Mouse (Mus musculus) right cerebral cortex, postnatal 36 days (tissue): ENCODE measurements at regions not wholly inside any gene's neighbourhood (a gene's known extent, or its start where the extent isn't known, plus 50 kb on each side); places are given as distances from the start of the nearest gene placed in this dataset.
"Not testable (repeated sequence)": the region's sequence is repeated elsewhere in the genome, so short reads cannot be mapped to it uniquely, and the experiment has no call there.

Experiments used
- DNase-seq, 2 experiments: peaks; one replicate each; pipeline ENCODE4 v3.0.0; 2022; ENCODE audit warnings: low spot score in 2 of 2, mixed read lengths in 1 of 2

DNA sequence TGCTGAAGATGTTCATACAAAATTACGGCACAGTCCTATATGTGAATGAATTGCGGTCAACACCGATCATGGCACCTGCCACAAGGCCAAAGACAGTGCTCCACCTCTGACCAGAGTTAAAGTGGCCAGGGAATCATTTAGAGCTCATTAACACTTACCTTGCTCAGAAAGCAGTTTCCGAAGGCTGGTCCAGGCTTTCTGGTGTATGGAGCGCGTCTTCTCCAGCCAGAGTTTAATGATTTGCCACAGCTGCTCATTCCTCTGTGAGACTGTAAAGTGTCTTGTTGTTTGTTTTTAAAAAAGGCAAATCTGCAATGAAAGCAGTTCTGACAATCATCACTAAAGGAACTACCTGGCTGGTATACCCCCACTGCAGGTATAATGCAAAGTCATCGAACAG, 256.7 kb downstream of the Nfkbiz start:
- no peak for DNase-seq

DNA sequence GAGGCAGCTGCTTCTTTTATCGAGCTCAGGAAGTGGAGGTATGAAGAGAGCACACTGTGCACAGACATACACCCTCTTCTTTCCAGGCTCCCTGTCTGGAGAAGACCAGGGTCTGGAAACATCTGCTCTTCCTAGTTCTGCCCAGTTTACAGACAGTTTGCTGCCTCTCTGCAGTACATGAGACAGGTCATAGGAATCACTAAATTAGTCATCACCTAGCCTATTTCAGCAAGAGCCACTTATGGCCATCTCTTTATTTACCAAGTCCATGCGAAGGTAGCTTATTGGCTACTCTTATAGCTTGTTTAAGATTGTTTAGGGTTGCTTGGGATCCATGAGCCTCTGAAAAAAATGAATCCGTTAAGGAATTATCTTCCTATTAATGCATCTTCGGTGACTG, 257.9 kb downstream of the Nfkbiz start:
- DNase-seq: no peak

DNA sequence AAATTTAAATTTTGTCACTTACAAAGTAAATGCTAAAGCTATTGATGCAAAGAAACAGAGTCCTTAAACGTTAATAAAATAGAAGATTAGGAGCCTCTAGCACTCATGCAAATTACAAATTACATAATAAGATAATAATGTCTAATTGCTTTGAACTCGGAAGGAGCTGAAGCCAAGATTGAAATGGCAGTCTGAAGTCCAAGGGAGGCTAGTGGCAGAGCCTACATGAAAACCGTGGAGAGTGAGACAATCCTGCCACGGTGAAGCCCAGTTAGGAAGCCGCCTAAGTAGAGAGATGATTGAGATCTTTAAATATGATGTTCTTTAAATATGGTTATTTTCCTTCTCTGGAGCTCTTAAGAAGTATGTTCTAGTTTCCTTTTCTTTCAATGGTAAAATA, 260.0 kb downstream of the Nfkbiz start:
- DNase-seq: no peak

DNA sequence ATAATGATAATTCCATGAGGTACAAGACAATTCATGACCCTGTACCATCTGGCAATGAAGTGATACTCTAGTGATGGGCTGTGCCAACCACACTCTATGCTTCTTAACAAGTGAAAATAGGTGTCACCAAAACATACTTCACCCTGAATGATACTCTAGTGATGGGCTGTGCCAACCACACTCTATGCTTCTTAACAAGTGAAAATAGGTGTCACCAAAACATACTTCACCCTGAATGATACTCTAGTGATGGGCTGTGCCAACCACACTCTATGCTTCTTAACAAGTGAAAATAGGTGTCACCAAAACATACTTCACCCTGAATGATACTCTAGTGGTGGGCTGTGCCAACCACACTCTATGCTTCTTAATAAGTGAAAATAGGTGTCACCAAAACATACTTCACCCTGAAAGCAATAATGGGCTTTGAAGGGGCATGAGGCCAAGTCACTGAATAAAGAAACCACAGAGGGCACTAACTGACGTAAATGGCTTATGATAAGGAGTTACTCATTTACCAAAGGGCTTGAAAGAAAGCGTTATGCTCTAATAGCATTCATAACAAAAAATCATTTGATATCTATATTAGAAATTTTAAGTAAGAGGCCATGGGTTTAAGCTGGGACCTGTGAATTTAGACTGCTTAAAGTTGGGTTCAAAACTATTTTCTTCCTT, 263.0 kb downstream of the Nfkbiz start:
- DNase-seq: not testable (repeated sequence)

DNA sequence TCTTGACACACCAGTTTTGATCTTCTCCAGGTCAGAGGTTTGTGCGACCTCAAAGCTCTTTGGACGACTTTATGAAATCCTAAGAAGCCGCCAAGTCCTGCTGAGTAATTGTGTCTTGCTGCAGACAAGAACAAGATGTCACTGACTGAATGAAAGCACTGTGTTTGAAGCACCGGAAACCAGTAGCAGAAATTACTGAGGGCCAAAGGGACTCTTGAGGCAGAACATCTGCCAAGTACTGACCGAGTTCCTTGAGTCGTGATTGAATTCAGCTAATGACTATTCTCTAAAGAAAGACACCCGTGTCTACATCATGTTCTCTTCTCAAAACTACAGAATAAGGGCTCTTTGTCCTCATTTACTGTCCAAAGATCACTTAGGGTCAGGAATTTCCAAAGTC, 267.6 kb downstream of the Nfkbiz start:
- DNase-seq: no peak

DNA sequence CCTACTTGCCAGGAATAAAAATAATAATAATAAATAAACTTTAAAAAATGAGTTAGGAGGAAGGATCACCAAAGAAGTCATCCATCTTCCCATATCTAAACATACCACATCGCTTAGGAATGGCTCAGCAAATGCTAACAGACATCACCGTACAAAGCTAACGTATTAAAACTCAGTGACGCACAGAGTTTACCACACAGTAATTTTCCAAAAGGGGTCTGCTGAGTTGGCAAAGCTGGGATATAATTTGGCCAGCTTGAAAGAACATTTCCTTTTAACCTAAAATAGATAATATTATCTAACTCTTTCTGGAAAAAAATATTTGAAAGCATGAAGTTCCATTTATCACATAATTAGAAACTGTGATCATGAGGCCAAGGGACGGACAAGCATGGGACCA, 268.6 kb downstream of the Nfkbiz start:
- DNase-seq: no peak

DNA sequence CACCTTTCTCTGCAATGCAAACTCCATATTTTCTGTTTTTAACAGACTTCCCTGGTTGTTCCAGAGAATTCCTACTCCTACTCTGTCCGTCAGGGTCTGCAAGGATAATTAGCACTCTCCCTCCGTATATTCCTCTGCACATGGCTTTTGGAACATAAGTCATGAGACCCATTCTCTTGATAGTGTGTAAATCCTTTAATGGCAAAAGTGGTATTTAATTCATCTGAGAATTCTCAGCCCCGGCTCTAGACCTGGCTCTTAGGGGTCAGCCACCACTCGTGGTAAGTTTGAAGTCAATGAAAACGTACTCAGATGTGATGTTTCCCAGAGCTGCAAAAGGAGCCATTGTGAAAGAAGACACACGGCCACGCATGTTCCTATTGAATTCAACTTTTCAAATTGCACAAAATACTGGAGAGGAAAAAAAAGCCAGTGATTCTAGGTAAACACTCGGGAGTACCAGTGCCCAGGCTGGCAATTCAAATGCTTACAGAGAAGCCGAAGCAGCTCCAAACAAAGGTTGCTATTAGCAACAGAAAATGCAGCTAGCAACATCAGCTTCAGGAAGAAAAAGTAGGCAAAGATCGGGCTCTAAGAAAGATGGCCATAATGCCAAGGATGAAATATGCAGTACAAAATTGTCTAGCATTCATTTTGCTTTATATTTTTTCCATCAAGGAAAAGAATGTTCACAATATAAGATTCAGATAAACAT, 258.2 kb upstream of the Zpld1 start:
- DNase-seq: no peak

DNA sequence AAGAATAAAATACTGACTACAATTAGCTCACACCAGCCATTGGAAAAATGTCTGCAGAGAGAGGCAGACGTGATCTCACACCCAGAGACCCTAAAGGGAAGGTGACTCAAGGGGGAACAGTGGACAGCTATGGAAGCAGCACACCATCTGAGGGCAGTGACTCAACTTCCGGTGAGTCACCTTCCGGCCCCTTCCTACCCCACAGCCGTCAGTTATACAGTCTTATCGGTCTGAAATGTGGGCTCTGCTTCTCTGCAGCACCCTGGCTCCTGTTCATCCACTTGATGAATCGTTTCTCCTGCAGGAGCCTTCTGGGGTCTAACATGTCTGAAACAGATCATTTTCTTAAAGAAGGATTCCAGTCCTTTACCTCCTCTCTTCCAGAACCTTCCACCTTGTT, 257.4 kb upstream of the Zpld1 start:
- DNase-seq: no peak

DNA sequence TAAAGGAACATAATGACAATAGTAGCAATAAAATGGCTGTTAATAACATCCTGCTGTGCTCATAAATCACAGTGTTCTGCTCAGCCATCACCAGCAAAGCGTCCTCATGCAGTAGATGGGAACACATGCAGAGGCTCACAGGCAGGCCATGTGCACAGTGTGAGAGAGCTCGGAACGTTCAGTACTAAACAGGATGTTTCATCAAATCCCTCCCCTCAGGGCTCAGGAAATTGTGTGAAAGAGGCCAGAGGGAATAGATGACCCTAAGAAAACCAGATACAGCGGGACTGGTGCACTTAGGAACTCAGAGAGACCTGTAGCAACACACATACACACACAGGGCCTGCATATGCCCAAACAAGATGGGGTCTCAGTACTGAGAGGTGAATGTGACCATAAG, 256.1 kb upstream of the Zpld1 start:
- DNase-seq: no peak

DNA sequence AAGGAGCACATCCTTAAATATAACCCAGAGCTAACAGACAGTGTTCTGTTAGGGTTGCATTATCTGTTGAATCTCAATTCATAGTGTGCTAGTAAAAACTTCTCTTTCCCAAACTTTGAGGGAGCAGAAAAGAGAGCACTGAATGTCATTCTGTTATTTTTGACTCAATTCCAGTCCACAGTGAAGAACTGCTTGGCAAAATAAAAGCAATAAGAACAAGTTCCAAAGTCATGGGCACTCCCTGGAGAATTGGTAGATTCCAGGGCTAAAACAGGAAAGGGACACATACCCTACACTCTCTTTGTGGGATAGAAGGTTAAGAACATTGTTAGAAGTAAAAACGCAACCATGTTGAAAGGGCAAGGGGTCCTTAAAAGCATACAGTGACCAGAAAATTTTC, 253.6 kb upstream of the Zpld1 start:
- no peak for DNase-seq

DNA sequence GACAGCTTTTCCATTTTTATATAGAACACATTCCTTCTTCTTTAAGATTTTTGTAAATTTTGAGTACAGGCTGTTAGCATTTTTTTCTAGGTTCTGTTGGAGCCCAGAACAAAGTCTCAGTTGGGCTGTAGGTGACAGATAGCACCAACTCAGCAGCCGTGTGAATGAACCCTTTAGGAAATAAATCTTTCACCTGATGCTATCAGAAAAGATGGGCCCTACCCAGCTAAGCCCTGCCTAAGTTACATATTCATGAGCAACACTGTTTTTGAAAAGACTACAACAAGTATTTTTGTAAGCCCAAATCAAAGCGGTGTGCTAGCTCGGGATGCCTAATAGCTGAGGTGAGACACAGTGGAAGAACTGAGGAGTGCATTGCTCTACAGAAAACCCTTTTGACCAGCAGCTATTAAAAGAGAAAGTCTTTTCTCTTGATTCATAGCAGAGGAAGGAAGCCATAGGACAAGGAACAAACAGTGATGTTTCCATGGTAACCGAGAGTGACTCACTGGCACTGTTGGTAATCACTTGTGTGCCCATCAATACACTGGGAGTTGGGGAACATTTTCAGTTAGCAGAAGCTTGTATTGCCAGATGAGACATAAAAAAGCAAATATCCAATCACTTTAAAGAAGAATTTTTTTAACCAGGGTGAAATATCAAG, 253.0 kb upstream of the Zpld1 start:
- no peak for DNase-seq

DNA sequence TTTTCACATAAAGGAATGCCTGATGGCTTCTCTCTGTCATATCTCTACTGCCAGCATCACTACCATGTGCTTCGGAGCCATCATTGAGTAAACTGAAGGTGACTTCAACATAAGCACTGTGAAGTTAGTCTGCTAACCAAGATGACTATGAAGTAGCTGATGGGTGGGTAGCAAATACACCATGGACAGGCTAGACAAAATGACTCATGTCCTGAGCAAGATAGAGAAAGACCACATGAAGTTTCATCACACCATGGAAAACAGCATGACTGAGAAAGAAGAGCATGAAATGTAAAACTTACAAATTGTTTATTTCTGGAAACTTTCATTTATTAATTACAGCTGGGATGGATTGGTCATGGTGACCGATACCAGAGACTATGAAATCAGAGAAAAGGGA, 249.3 kb upstream of the Zpld1 start:
- DNase-seq: no peak

DNA sequence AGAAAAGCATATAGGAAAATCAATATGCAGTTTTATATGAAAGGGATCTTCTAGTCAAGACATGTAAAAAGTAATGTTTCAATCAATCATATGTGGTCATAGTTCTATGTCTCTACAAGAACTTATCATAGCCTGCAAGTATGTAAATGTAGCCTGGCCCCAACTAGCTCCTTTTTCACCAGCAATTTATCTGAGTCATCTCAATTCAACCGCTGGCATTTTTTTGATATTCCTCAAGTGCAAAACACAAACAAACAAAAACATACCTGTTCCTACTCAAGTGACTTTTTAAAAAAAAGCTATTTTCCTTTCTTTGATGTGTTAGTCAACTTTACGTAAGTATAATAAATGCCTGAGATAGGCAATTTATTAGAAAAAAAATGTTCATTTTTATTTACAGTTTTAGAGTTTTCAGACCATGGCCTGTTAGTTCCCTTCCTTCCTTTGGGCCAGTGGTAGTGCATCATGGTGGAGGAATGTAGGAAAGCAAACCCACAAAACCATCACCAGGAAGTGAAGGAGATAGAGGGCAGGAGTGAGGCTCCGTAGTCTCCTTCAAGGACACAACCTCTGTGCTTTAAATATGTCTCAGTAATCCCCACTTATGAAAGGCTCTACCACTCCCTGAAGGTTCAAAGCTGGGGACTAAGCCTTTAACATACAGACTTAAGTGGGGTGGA, 242.7 kb upstream of the Zpld1 start:
- DNase-seq: no peak

DNA sequence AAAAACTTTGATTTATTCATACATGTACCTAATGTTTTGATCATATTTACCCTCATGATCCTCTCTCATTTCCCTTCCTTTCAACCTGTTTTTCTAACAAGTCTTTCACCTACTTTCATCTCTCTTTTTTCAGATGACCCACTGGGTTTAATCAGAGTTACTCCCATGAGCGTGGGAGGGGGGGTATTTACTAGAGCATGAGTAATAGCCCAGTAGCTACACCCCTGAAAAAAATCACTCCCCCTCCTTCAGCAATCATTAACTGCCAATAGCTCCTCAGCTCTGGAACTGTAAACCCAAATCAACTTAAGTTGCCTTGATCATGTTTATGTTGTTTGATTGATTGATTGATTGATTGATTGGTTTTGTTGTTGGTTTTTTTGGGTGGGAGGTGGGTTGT, 241.4 kb upstream of the Zpld1 start:
- no peak for DNase-seq

DNA sequence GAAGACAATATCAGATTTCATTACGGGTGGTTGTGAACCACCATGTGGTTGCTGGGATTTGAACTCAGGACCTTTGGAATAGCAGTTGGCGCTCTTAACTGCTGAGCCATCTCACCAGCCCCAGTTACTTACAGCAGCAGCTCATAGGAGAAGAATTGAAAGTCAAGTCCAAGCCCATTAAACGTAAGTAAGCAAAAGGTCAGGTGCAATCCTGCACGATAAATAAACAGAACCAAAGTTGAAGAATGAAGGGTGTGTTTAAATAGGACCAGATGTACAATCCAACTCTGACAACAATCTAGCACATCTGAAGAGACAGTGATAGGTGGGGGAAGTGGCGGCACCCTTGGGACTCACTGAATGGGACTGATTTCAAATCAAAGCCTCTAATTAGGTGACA, 239.8 kb upstream of the Zpld1 start:
- DNase-seq: no peak

DNA sequence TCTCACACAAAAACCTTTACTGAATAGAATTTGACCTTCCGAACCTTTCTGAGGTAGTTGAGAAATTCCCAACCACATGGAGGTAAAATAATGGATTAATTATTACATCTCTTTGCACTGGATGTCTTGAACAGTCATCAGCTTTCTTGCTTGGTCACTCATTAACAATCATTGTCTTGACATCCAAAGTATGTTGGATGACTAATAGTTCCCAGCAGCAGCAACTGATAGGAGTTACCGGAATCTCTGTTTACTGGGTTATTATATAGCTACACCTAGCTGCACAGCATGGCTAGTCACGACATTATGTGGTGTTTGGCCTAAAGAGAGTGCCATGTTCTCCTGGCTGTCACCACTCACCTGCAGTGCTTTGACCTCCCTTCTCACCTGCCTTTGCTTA, 234.9 kb upstream of the Zpld1 start:
- DNase-seq: no peak

DNA sequence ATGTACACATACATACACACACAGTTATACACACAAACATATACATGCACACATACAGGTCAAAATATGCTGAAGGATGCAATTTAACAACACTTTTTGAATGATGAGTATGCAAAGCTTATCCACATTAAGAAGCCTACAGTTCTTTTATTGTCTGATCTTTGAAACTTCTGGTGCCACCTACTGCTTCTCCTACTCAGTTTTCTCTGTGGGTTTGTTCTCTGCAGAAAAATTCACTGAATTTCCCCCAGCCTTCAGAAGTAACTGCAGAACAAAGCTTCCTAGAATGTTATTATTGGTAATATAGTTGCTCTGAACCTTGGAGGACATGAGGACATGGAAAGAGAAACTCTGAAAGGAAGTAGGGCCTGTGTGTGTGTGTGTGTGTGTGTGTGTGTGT, 233.1 kb upstream of the Zpld1 start:
- DNase-seq: no peak

DNA sequence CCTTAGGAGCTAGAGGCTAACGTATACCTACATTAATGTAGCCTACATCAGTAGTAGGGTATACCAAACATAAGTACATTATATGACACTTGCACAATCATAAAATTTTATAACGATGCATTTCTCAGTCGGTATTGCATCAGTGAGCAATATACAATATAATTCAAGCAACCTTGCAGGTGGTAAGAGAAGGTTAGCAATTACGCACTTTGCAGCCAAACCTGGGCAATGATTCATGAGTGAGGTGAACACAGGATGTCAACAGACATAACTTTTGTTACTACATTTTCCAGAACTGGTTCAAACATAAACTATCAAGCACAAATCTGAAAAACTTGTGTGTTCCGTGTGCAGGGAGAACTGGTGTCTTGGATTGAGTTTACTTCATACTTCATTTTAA, 229.9 kb upstream of the Zpld1 start:
- no peak for DNase-seq

DNA sequence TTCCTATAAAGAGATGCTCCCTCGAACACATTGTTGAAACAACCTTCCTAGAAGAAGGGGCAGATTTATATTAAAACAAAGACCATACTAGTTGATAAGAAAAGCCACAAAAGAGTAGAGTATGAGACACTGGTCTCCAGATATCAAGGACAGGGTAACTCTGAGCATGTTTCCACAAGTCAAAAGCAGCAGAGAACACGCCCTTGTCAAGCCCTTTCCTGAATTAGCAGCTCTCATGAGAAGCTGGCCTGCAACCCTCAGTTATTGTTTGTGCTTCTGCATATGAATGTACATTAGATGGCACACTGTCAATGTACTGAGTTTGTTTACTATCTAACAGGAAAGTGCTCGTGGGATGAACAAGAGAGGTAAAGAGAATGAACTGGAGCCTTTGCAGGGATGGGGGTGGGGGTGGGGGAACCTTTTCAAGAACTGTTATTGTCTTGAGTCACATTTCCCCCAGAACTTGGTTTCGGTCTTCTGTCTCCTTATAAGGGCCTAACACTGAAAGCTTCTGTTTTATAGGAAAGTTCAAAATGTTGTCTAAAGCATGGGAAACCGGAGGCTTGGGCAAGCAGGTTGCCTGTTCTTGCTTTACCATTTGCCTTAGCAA, 228.6 kb upstream of the Zpld1 start:
- DNase-seq: no peak

DNA sequence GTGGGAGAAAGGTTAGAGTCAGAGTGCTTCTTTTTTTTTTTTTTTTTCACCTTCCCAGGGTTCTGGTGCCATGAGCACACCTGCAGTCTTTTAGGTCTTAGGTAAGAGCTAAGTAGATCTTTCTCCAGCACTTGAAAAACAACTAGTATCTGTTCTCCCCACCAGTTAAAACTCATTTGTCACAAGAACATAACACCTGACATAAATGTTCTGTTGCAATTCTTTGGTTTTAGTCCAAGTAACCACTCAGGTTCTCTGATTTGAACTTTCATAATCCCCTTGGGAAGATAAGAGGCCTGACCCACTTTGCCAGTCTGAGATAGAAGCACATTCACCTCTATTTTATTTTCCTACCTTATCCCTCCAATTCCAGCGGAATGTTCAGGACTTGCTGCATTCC, 225.5 kb upstream of the Zpld1 start:
- no peak for DNase-seq

DNA sequence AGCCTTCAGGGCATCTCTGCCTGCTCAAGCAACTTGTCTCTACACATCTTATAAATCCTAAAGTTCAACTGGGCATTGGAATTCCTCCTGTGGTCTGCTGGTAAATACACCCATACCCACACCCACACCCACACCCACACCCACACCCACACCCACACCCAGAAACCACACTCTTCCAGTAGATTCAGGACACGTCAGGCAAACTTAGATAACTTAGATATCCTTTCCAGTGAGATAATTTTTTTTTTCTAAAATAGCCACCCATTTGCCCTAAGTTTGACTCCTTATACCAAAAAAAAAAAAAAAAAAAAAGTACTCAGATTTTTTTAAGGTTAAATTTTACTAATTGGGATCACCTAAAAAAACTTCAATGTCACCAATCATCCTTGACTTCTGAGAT, 224.5 kb upstream of the Zpld1 start:
- DNase-seq: no peak

DNA sequence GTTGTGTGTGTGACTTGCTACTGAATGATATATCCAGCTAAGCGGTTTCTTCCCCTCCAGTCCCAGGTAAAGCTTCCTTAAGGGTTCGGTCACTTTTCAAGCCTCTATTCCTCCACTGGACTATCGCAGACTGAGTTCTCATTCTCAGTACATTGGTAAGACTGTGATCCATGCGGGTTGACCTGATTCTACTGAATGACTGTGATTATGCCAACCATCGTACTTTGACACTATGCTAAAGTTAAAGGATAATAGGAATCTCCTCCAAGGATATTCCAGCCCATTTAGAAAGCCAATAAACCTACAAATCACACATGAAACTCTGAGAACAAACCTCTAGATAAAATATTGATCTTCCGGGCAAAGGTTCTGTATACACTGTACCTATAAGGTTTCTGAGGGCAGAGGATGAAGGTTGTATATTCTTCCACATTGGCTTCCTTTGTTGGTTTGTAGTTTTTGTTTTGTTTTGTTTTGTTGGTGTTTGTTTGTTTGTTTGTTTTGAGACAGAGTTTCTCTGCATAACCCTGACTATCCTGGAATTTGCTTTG, 223.7 kb upstream of the Zpld1 start:
- no peak for DNase-seq
